Mouse (Mus musculus) megakaryocyte, embryonic 14.5 days (primary cell): ENCODE measurements at regions not wholly inside any gene's neighbourhood (a gene's known extent, or its start where the extent isn't known, plus 50 kb on each side); places are given as distances from the start of the nearest gene placed in this dataset.

Experiments
- FLI1 ChIP-seq: IDR thresholded peaks from 2 replicates; pipeline ENCODE4 v1.6.1; 2012; ENCODE audit warnings: low read length, inconsistent platforms, mixed read lengths
- GATA1 ChIP-seq: IDR thresholded peaks from 3 replicates; pipeline ENCODE4 v1.6.1; 2012; ENCODE audit warnings: mixed read lengths, low read length, inconsistent platforms, borderline replicate concordance

DNA sequence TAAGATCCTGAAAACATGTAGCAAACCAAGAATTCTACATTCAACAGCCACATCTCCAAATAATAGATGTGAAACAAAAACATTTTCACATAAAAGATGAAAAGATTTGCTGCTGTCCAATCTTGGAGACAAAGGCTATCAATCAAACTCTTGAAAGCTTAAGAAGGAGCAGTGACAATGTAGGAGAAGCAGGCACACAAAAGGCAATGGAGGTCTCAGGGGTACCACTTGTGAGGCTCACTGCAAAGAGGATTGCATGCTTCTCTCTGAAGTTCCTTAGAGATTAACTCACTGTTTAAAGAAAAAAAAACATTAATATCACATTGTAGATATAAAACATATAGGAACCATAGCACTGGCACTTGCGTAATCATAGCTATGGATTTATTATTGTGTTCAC lies 241.2 kb upstream of the Cntn5 start:
- no peak for TF ChIP-seq GATA1
- TF ChIP-seq FLI1, result no peak
